Mouse (Mus musculus) mammary gland, adult 2 months (tissue): ENCODE data around the gene Vmn2r72. TPM values are rescaled to one million over a fixed set of nuclear protein-coding genes. Genes with fewer than 3 reads are reported as not detected.

ENCODE experiments used
- polyA plus RNA-seq: library from polyadenylated mRNA; depleted of rRNA; stranded (reverse); fragments of >200 nt; gene quantifications from 2 replicates; pipeline ENCODE4 v1.2.3, GENCODE M21; 2012; ENCODE audit warnings: low replicate concordance; rRNA removed

The Vmn2r72 gene
- polyA plus RNA-seq: not detected in 2 replicates

GRCm38 (mm10) chr7:85754997-85755396 lies at the start of gene Vmn2r72:
Gene Vmn2r72 (minus strand): TSS chr7:85755097.

Other genes starting within 250 kb of the Vmn2r72 start
- gene Vmn2r71, start 192.0 kb downstream of the Vmn2r72 start, polyA plus RNA-seq: not detected in 2 replicates
- gene Vmn2r70, start 185.9 kb downstream of the Vmn2r72 start, polyA plus RNA-seq: not detected in 2 replicates
- not detected in 2 replicates for gene Vmn2r73, start 121.2 kb upstream of the Vmn2r72 start, polyA plus RNA-seq
- gene Vmn2r74, start 206.5 kb upstream of the Vmn2r72 start, polyA plus RNA-seq: not detected in 2 replicates